Mouse (Mus musculus): Measurements from ENCODE around the gene Smad3.

- TF ChIP-seq CTCF (IDR thresholded peaks at IDR 0.05) (no peak), EP300 (IDR thresholded peaks at IDR 0.05) (no peak)
Measured at GRCm38 (mm10) chr9:63653666-63654065, 104.1 kb downstream of the Smad3 start.
